Comparison of ENCODE assay signal across 7 mouse cellular contexts in the genomic region with DNA sequence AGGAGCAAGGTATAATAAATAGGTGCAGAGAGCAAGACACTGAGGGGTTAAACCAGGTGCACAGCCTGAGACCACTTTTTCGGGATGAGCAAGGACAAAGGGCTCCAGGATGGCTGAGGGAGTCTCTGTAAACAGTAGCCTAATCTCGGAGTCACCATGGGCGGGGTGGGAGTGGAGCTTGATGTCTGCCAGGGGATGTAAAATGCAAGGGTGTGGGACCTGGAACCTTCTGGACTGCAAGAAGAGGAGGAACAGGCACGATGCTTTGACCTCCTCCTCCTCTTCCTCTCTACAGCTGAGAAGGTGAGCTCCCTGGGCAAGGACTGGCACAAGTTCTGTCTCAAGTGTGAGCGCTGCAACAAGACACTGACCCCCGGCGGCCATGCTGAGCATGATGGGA. TPM values are rescaled to one million over a fixed set of nuclear protein-coding genes. Genes with fewer than 3 reads are reported as not detected.
DNase-seq lines count a peak whose midpoint lies in the region; ATAC-seq lines count a peak whose summit lies in the region.

No protein-coding gene starts in this region.

- peaks cover 33% of the 10 kb centered on the region for H3K27me3 ChIP-seq in embryonic facial prominence, embryonic 14.5 days (replicated peaks; ENCODE audit: control insufficient read depth, insufficient read depth, low read length)
- no peaks in the 10 kb centered on the region for H3K27me3 ChIP-seq in midbrain, embryonic 15.5 days (replicated peaks)

- peak overlapping the region; percentile 71 for H3K4me2 ChIP-seq in embryonic facial prominence, embryonic 14.5 days (ENCODE audit: low read depth, low read length)
- H3K4me2 ChIP-seq in midbrain, embryonic 15.5 days = peak overlapping the region; percentile 62

- H3K27ac ChIP-seq in embryonic facial prominence, embryonic 14.5 days (replicated peaks; ENCODE audit: low read depth, low read length) = 0 out of 2 replicates have a peak overlapping the region, but pooled peaks have one; percentile 55
- H3K27ac ChIP-seq in midbrain, embryonic 15.5 days = no peak overlapping the region

- H3K9me3 ChIP-seq in embryonic facial prominence, embryonic 14.5 days (ENCODE audit: control insufficient read depth, low read length) = no peaks in the 10 kb centered on the region
- H3K9me3 ChIP-seq in midbrain, embryonic 15.5 days = no peaks in the 10 kb centered on the region

- no peak for DNase-seq in embryonic facial prominence, embryonic 14.5 days (ENCODE audit: low spot score)
- peak; percentile 65 for DNase-seq in heart, adult 8-10 months (ENCODE audit: low spot score)
- DNase-seq in kidney, postnatal 36 days = peak; percentile 25 to 34
- DNase-seq in cerebellum, adult 9-10 months = no peak
- DNase-seq in left cerebral cortex, postnatal 10 days (ENCODE audit: extremely low spot score in 1 of 2, low spot score in 2 of 2) = no peak
- no peak for DNase-seq in adrenal gland, postnatal 36 days

- 0 out of 2 replicates have a peak overlapping the region, but pooled peaks have one; percentile 38 for H3K9ac ChIP-seq in embryonic facial prominence, embryonic 14.5 days (ENCODE audit: low read depth, low read length)
- peak overlapping the region; percentile 65; the same call in 1 of the 2 replicates for H3K9ac ChIP-seq in midbrain, embryonic 15.5 days

- intact Hi-C loops in left cerebral cortex, postnatal 10 days (cut with DNase I) = loop anchor here (5.0 kb wide), 1 partner anchor 44 kb away; the partner anchor contains the start of gene Tmem121

- ATAC-seq in embryonic facial prominence, embryonic 14.5 days (ENCODE audit: low read depth) = no peak
- no peak for ATAC-seq in midbrain, embryonic 15.5 days (replicated peaks)

- WGBS in embryonic facial prominence, embryonic 14.5 days = 65% methylated on average over 7 of the region's 7 CpGs
- 61% methylated on average over 7 of the region's 7 CpGs for WGBS in midbrain, embryonic 15.5 days

- peaks cover 5% of the 10 kb centered on the region; the same call in 1 of the 2 replicates for H3K36me3 ChIP-seq in embryonic facial prominence, embryonic 14.5 days (ENCODE audit: control insufficient read depth, insufficient read depth, low read length)
- peaks cover 13% of the 10 kb centered on the region; the same call in 1 of the 2 replicates for H3K36me3 ChIP-seq in midbrain, embryonic 15.5 days (replicated peaks)

- H3K4me1 ChIP-seq in embryonic facial prominence, embryonic 14.5 days (ENCODE audit: control insufficient read depth, insufficient read depth, low read length) = peaks cover 23% of the 10 kb centered on the region
- H3K4me1 ChIP-seq in midbrain, embryonic 15.5 days = peaks cover 54% of the 10 kb centered on the region

- peak overlapping the region; percentile 48; the same call in 1 of the 2 replicates for H3K4me3 ChIP-seq in embryonic facial prominence, embryonic 14.5 days (ENCODE audit: low read depth, low read length)
- H3K4me3 ChIP-seq in midbrain, embryonic 15.5 days = peak overlapping the region; percentile 71

RNA-seq across cellular contexts. Expression of gene Crip1, which starts 3.0 kb away (rescaled TPM):
- polyA plus RNA-seq in embryonic facial prominence, embryonic 14.5 days (2014; fragmentation: Nextera tagmentation; extraction: Ambion mirVana) = 408 and 507 TPM in 2 replicates
- 100 to 1,000 TPM; 154 to 215 (median 169) TPM for total RNA-seq in heart, adult 8-10 months (2022)
- polyA plus RNA-seq in midbrain, embryonic 15.5 days (2015; fragmentation: Nextera tagmentation; extraction: Ambion mirVana) = 23.7 and 27.3 TPM in 2 replicates
- total RNA-seq in left cerebral cortex, postnatal 10 days (2021) = 10 to 100 TPM; 12.4 to 12.6 TPM
- 10 to 100 TPM; 44.1 to 71.1 TPM for total RNA-seq in adrenal gland, postnatal 36 days (2021)

RNA-seq across cellular contexts. Expression of gene Crip2, which starts 3.1 kb away (rescaled TPM):
- 154 and 185 TPM in 2 replicates for polyA plus RNA-seq in embryonic facial prominence, embryonic 14.5 days (2014; fragmentation: Nextera tagmentation; extraction: Ambion mirVana)
- 1,000 to 10,000 TPM; 1,612 to 1,913 (median 1,690) TPM for total RNA-seq in heart, adult 8-10 months (2022)
- 370 and 393 TPM in 2 replicates for polyA plus RNA-seq in midbrain, embryonic 15.5 days (2015; fragmentation: Nextera tagmentation; extraction: Ambion mirVana)
- 100 to 1,000 TPM; 220 to 253 TPM for total RNA-seq in left cerebral cortex, postnatal 10 days (2021)
- 10 to 100 TPM; 51.8 to 52.5 TPM for total RNA-seq in adrenal gland, postnatal 36 days (2021)

RNA-seq across cellular contexts. Expression of gene Tedc1, which starts 13.1 kb away (rescaled TPM):
- polyA plus RNA-seq in embryonic facial prominence, embryonic 14.5 days (2014; fragmentation: Nextera tagmentation; extraction: Ambion mirVana) = 19.8 and 23.5 TPM in 2 replicates
- under 1 TPM; 0.12 to 0.49 (median 0.33) TPM for total RNA-seq in heart, adult 8-10 months (2022)
- 12.7 and 16.3 TPM in 2 replicates for polyA plus RNA-seq in midbrain, embryonic 15.5 days (2015; fragmentation: Nextera tagmentation; extraction: Ambion mirVana)
- 1 to 10 TPM; 3.7 TPM for total RNA-seq in left cerebral cortex, postnatal 10 days (2021)
- 1 to 10 TPM; 1.7 TPM for total RNA-seq in adrenal gland, postnatal 36 days (2021)

RNA-seq across cellular contexts. Expression of gene Tmem121, which starts 42.6 kb away (rescaled TPM):
- polyA plus RNA-seq in embryonic facial prominence, embryonic 14.5 days (2014; fragmentation: Nextera tagmentation; extraction: Ambion mirVana) = 8.7 and 11.5 TPM in 2 replicates
- total RNA-seq in heart, adult 8-10 months (2022) = under 1 TPM in 2 of 4 experiments, not detected in 2; 0.16 to 0.22 TPM
- 44.9 and 50.6 TPM in 2 replicates for polyA plus RNA-seq in midbrain, embryonic 15.5 days (2015; fragmentation: Nextera tagmentation; extraction: Ambion mirVana)
- total RNA-seq in left cerebral cortex, postnatal 10 days (2021) = 10 to 100 TPM; 35.0 to 39.1 TPM
- 1 to 10 TPM; 4.5 to 7.4 TPM for total RNA-seq in adrenal gland, postnatal 36 days (2021)

RNA-seq across cellular contexts. Expression of gene Mta1, which starts 45.1 kb away (rescaled TPM):
- 19.8 and 21.3 TPM in 2 replicates for polyA plus RNA-seq in embryonic facial prominence, embryonic 14.5 days (2014; fragmentation: Nextera tagmentation; extraction: Ambion mirVana)
- total RNA-seq in heart, adult 8-10 months (2022) = 10 to 100 TPM; 45.0 to 47.2 (median 46.1) TPM
- polyA plus RNA-seq in midbrain, embryonic 15.5 days (2015; fragmentation: Nextera tagmentation; extraction: Ambion mirVana) = 17.2 and 18.1 TPM in 2 replicates
- total RNA-seq in left cerebral cortex, postnatal 10 days (2021) = 10 to 100 TPM; 87.1 to 89.1 TPM
- total RNA-seq in adrenal gland, postnatal 36 days (2021) = 10 to 100 TPM; 76.8 to 99.8 TPM

Comparison
In these comparisons a context has a peak if more than half of its experiments do, and no peak if none do; other contexts are left out.
1. DNase-seq: peak in heart, adult 8-10 months (single experiment) and kidney, postnatal 36 days (2 of 2); none in embryonic facial prominence, embryonic 14.5 days (single experiment), cerebellum, adult 9-10 months (single experiment), left cerebral cortex, postnatal 10 days (0 of 2) and adrenal gland, postnatal 36 days (0 of 2).
2. RNA of gene Crip2, which starts 3.1 kb away (total RNA-seq): 1,612 to 1,913 TPM in heart, adult 8-10 months; 220 to 253 TPM in left cerebral cortex, postnatal 10 days and 51.8 to 52.5 TPM in adrenal gland, postnatal 36 days; every median in the first group is over 4 times any median in the second.